Mouse (Mus musculus) CH12.LX (cell line): ENCODE data around the gene Zfp65. TPM values are rescaled to one million over a fixed set of nuclear protein-coding genes. Genes with fewer than 3 reads are reported as not detected.

Experiments used
- DNase-seq: peaks from one replicate; pipeline ENCODE4 v3.0.0-alpha.2; 2013; ENCODE audit errors: extremely low read depth
- H3K27ac ChIP-seq: 2 replicates; pipeline ENCODE4 v1.5.1; 2012; ENCODE audit warnings: low read depth, mild to moderate bottlenecking, control low read depth, moderate library complexity; ENCODE audit not compliant: insufficient read depth
- H3K27me3 ChIP-seq: replicated peaks from 2 replicates; pipeline ENCODE3; 2012; ENCODE audit warnings: inconsistent platforms
- H3K36me3 ChIP-seq, 2 experiments: replicated peaks in 1 of 2; 2 replicates each; pipeline versions ENCODE3 to v1.6.1; 2012; ENCODE audit warnings: inconsistent platforms in 1 of 2, low read length in 1 of 2, mild to moderate bottlenecking in 1 of 2, mixed read lengths in 1 of 2, moderate library complexity in 1 of 2; ENCODE audit not compliant: control insufficient read depth in 1 of 2, insufficient read depth in 1 of 2
- H3K4me1 ChIP-seq, 2 experiments: 2 replicates each; pipeline ENCODE4 v1.6.1; 2012; ENCODE audit warnings: inconsistent platforms in 1 of 2, moderate library complexity in 1 of 2; ENCODE audit not compliant: insufficient read depth in 2 of 2, control insufficient read depth in 1 of 2
- H3K4me2 ChIP-seq: 2 replicates; pipeline ENCODE4 v1.6.1; 2012; ENCODE audit warnings: low read depth, mild to moderate bottlenecking, control low read depth; ENCODE audit not compliant: poor library complexity, insufficient read depth, severe bottlenecking
- H3K4me3 ChIP-seq, 3 experiments: fragments of 150-350 bp in 1 of 3; sonication (generic) in 1 of 3; replicated peaks in 1 of 3; 2 replicates each; pipeline versions ENCODE3 to v1.5.1; 2011 to 2012; ENCODE audit warnings: low read depth in 2 of 3, low read length in 2 of 3, mild to moderate bottlenecking in 2 of 3, moderate library complexity in 2 of 3, control low read depth in 1 of 3, improper control_type of control experiment in 1 of 3, inconsistent platforms in 1 of 3, mixed read lengths in 1 of 3; ENCODE audit not compliant: poor library complexity in 1 of 3
- H3K79me2 ChIP-seq: replicated peaks from 2 replicates; pipeline ENCODE4 v1.6.1; 2012; ENCODE audit warnings: mild to moderate bottlenecking, moderate library complexity; ENCODE audit not compliant: control insufficient read depth, poor library complexity, insufficient read depth, severe bottlenecking; ENCODE audit errors: extremely low read depth
- H3K9ac ChIP-seq: 2 replicates; pipeline ENCODE4 v1.6.1; 2012; ENCODE audit warnings: low read depth, mild to moderate bottlenecking, control low read depth, moderate library complexity; ENCODE audit not compliant: insufficient read depth
- H3K9me3 ChIP-seq: replicated peaks from 2 replicates; pipeline ENCODE3; 2012; ENCODE audit warnings: low read length, inconsistent platforms, mixed read lengths
- BHLHE40 ChIP-seq: IDR thresholded peaks from 2 replicates; pipeline ENCODE4 v1.6.1; 2011; ENCODE audit warnings: mild to moderate bottlenecking, low read depth, low read length, improper control_type of control experiment
- E2F4 ChIP-seq: IDR thresholded peaks from 2 replicates; pipeline ENCODE4 v1.6.1; 2011; ENCODE audit warnings: low read depth, low read length, improper control_type of control experiment; ENCODE audit not compliant: insufficient replicate concordance
- ELF1 ChIP-seq: IDR thresholded peaks from 2 replicates; pipeline ENCODE4 v1.6.1; 2014; ENCODE audit warnings: low read depth, mild to moderate bottlenecking, inconsistent platforms, low read length, improper control_type of control experiment
- ETS1 ChIP-seq: conservative IDR thresholded peaks from 2 replicates; pipeline ENCODE4 v1.6.1; 2012; ENCODE audit warnings: low read depth, mild to moderate bottlenecking, inconsistent platforms, low read length, improper control_type of control experiment, moderate library complexity
- HCFC1 ChIP-seq: IDR thresholded peaks from 2 replicates; pipeline ENCODE4 v1.6.1; 2012; ENCODE audit warnings: low read depth, mild to moderate bottlenecking, inconsistent platforms, low read length, improper control_type of control experiment
- JUND ChIP-seq: conservative IDR thresholded peaks from 2 replicates; pipeline ENCODE4 v1.6.1; 2011; ENCODE audit warnings: low read depth, low read length, improper control_type of control experiment
- KAT2A ChIP-seq: IDR thresholded peaks from 2 replicates; pipeline ENCODE4 v1.6.1; 2012; ENCODE audit warnings: low read length, improper control_type of control experiment, inconsistent platforms; ENCODE audit not compliant: insufficient replicate concordance
- MAFK ChIP-seq: IDR thresholded peaks from 2 replicates; pipeline ENCODE4 v1.6.1; 2011; ENCODE audit warnings: low read length, improper control_type of control experiment; ENCODE audit not compliant: insufficient replicate concordance
- MEF2A ChIP-seq: IDR thresholded peaks from 2 replicates; pipeline ENCODE4 v1.6.1; 2014; ENCODE audit warnings: low read depth, mild to moderate bottlenecking, inconsistent platforms, low read length, improper control_type of control experiment, borderline replicate concordance
- MXI1 ChIP-seq: IDR thresholded peaks from 2 replicates; pipeline ENCODE4 v1.6.1; 2011; ENCODE audit warnings: mild to moderate bottlenecking, low read depth, low read length, improper control_type of control experiment
- POLR2A ChIP-seq: IDR thresholded peaks from 2 replicates; pipeline ENCODE4 v1.6.1; 2011; ENCODE audit warnings: low read depth, mild to moderate bottlenecking, improper control_type of control experiment, low read length
- POLR2AphosphoS2 ChIP-seq: IDR thresholded peaks from 2 replicates; pipeline ENCODE4 v1.6.1; 2011; ENCODE audit warnings: low read depth, low read length, improper control_type of control experiment
- RAD21 ChIP-seq: IDR thresholded peaks from 2 replicates; pipeline ENCODE4 v1.6.1; 2011; ENCODE audit warnings: low read depth, mild to moderate bottlenecking, low read length, improper control_type of control experiment, moderate library complexity
- TBP ChIP-seq: conservative IDR thresholded peaks from 2 replicates; pipeline ENCODE4 v1.6.1; 2011; ENCODE audit warnings: low read depth, low read length, improper control_type of control experiment
- TCF12 ChIP-seq: IDR thresholded peaks from 2 replicates; pipeline ENCODE4 v1.6.1; 2014; ENCODE audit warnings: low read depth, mild to moderate bottlenecking, inconsistent platforms, low read length, improper control_type of control experiment
- UBTF ChIP-seq: IDR thresholded peaks from 2 replicates; pipeline ENCODE4 v1.6.1; 2012; ENCODE audit warnings: low read depth, mild to moderate bottlenecking, inconsistent platforms, low read length, improper control_type of control experiment, moderate library complexity
- USF1 ChIP-seq: IDR thresholded peaks from 2 replicates; pipeline ENCODE4 v1.6.1; 2014; ENCODE audit warnings: low read depth, mild to moderate bottlenecking, inconsistent platforms, low read length, improper control_type of control experiment
- USF2 ChIP-seq: conservative IDR thresholded peaks from 2 replicates; pipeline ENCODE4 v1.6.1; 2011; ENCODE audit warnings: low read depth, low read length, improper control_type of control experiment
- ZNF384 ChIP-seq: IDR thresholded peaks from 2 replicates; pipeline ENCODE4 v1.6.1; 2012; ENCODE audit warnings: low read depth, low read length, improper control_type of control experiment, inconsistent platforms
- dilution Hi-C: fragments of 300-500 bp; cut with MboI; formaldehyde crosslinking; loops from 2 replicates; pipeline ENCODE4 v1.14.3; 2020; ENCODE audit warnings: low sequenced_read_pairs; ENCODE audit not compliant: extremely low pct_unique_long_range_greater_than_20kb, extremely low pct_ligation_motif_present
- in situ Hi-C: fragments of 300-500 bp; cut with MboI; formaldehyde crosslinking; loops from 3 replicates; pipeline ENCODE4 v1.14.3; 2019; ENCODE audit warnings: low sequenced_read_pairs, low pct_ligation_motif_present, low pct_unique_long_range_greater_than_20kb, mixed read lengths
- polyA plus RNA-seq: library from polyadenylated mRNA; unstranded; fragments of >175 nt; gene quantifications from 2 replicates; pipeline ENCODE4 v1.2.1, GENCODE M21; 2012; ENCODE audit warnings: low read depth; ENCODE audit not compliant: insufficient read length
- total RNA-seq, 2 experiments: library from RNA; depleted of rRNA; stranded (reverse); fragments of 300-350 nt in 1 of 2; fragments of >200 nt in 1 of 2; gene quantifications; 2 replicates each; pipeline ENCODE4 v1.2.3; 2012 to 2014

Gene Zfp65
- total and polyA plus RNA-seq, 3 experiments: 4.7 to 13.0 (median 6.5) TPM

DNA sequence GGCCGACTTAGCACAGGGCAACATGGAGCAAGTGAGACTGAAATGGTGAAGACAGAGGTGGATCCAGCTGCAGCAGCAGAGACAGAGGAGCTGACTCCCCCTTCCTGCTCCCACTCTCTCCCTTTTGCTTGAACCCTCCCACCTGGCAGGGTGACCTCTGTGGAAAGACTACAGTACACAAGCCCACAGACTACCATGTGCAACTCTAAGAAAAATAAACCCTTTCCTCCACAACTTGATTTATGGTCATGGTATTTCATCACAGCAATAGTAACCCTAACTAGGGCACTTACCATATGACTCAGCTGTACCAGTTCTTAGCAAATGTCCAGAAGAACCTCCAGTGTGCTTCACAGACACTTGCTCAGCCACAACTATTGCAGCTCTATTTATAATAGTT, 31.0 kb upstream of the Zfp65 start:
- in situ Hi-C loops (no loop called here), dilution Hi-C loops (no loop called here)

GRCm38 (mm10) chr13:67755761-67756160, 26.8 kb upstream of the Zfp65 start:
- Histone ChIP-seq H3K79me2 (no peaks in the 10 kb centered on the region; the same call in 1 of the 2 replicates), H3K9ac (no peak overlapping the region), H3K27ac (no peak overlapping the region), H3K36me3 (peaks cover 3 to 4% of the 10 kb centered on the region in 2 experiments), H3K4me2 (peak overlapping the region; percentile 42), H3K9me3 (no peaks in the 10 kb centered on the region), H3K4me3 (peak overlapping the region in 1 of 3 experiments; percentile 67), H3K4me1 (peaks cover 0 to 8% of the 10 kb centered on the region in 2 experiments; a peak in 2 of 4 replicates), H3K27me3 (no peaks in the 10 kb centered on the region)
- no peak for DNase-seq
- dilution Hi-C loops (no loop called here), in situ Hi-C loops (no loop called here)
- TF ChIP-seq ETS1 (no peak), E2F4 (no peak), POLR2AphosphoS2 (no peak), USF2 (no peak), BHLHE40 (no peak), HCFC1 (no peak), ELF1 (no peak), MXI1 (no peak), TCF12 (no peak), USF1 (no peak), KAT2A (no peak), POLR2A (no peak), RAD21 (no peak)

More for the DNA sequence above, 31.0 kb upstream of the Zfp65 start:
- Histone ChIP-seq H3K4me2 (no peak overlapping the region), H3K27me3 (peaks cover 7% of the 10 kb centered on the region), H3K36me3 (no peaks in the 10 kb centered on the region), H3K27ac (no peak overlapping the region), H3K9ac (no peak overlapping the region), H3K79me2 (no peaks in the 10 kb centered on the region), H3K4me1 (peaks cover 0 to 4% of the 10 kb centered on the region in 2 experiments; a peak in 1 of 4 replicates), H3K9me3 (no peaks in the 10 kb centered on the region), H3K4me3 (no peak overlapping the region)
- DNase-seq: no peak
- TF ChIP-seq MXI1 (no peak), KAT2A (no peak), MAFK (no peak), UBTF (no peak), ETS1 (no peak), JUND (no peak), MEF2A (no peak), TBP (no peak), POLR2AphosphoS2 (no peak), ZNF384 (no peak), BHLHE40 (no peak)
